Mouse (Mus musculus) forelimb bud, embryonic 11.5 days (tissue): Measurements from ENCODE around the gene Tnfsf12.

Experiments
- DNase-seq: peaks from one replicate; pipeline ENCODE4 v3.0.0-alpha.2; 2012; ENCODE audit warnings: low read depth, low spot score

The Tnfsf12 gene

DNA sequence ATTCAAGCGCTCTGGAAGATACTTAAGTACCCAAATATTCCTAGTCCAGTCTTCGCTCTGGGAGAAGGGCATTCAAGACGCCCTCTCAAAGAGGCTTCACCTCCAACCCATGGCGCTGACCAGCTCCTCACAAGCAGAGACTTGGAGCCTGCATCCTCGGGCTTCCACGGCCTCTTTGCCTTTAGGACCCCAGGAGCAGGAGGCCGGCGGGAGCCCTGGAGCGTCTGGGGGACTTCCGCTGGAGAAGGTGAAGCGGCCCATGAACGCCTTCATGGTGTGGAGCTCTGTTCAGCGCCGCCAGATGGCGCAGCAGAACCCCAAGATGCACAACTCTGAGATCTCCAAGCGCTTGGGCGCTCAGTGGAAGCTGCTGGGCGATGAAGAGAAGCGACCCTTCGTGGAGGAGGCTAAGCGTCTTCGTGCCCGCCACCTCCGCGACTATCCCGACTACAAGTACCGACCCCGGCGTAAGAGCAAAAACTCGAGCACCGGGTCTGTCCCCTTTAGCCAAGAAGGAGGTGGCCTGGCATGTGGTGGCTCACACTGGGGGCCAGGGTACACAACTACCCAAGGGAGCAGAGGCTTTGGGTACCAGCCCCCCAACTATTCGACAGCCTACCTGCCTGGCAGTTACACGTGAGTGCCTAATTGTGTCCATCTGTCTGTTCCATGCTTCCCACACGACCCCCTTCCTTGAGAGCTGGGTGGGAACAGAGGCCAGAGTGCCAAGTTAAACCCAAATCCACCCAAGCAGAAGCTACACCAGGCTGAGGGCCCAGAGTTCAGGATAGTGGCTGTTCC, 40.2 kb downstream of the Tnfsf12 start, which contains the start of gene Sox15:
Gene Sox15 (plus strand): TSS at position 51 of the 801 bp plus-strand sequence.
- DNase-seq = peak; percentile 85

DNA sequence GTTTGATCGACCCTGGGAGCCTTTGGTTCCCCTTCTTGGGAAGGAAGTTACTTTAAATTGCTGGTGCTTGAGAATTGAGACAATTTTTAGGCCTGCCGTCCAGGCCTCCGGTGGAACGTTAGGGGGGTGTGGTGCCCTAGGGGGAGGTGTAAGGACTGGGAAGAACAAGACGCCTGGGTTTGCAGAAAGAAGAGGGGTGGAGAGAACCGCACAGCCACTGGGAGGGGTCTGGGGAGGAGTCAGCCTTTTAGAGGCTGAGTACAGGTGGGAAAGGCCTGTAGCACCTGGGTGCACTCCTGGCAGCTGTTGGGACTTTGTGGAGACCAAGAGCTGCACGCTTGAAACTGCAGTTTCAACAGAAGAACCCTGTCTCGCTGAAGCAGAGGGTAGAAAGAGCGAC, 40.9 kb downstream of the Tnfsf12 start:
- no peak for DNase-seq

- DNase-seq = no peak
Observed at GRCm38 (mm10) chr11:69653399-69653798, 42.2 kb downstream of the Tnfsf12 start.

- no peak for DNase-seq
Observed at GRCm38 (mm10) chr11:69645860-69646259, 49.8 kb downstream of the Tnfsf12 start.
